ENCODE assay signal across 10 mouse cellular contexts in the genomic region with DNA sequence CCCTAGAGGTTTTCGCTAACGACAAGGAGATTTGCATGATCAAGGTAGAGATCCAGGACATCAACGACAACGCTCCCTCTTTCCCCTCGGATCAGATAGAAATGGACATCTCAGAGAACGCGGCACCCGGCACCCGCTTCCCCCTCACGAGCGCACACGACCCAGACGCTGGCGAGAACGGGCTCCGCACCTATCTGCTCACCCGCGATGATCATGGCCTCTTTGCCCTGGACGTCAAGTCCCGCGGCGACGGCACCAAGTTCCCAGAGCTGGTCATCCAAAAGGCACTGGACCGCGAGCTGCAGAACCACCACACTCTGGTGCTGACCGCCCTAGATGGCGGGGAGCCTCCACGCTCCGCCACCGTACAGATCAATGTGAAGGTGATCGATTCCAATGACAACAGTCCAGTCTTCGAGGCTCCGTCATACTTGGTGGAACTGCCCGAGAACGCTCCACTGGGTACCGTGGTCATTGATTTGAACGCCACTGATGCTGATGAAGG. TPM values are rescaled to one million over a fixed set of nuclear protein-coding genes. Genes with fewer than 3 reads are reported as not detected.
DNase-seq lines count a peak whose midpoint lies in the region; ATAC-seq and TF ChIP-seq lines count a peak whose summit lies in the region.
"Had no signal": no experiment of that assay in that cellular context is flagged by ENCODE, and none has a peak within 500 bp of the region (broad histone marks: within the 10 kb centered on the region; RNA-seq: fewer than 3 reads in every experiment).

No protein-coding gene starts in this region.

- H3K9ac ChIP-seq in heart, adult 2 months (ENCODE audit: low read depth, low read length), result peak overlapping the region; percentile 55
- H3K9ac ChIP-seq in forebrain, embryonic 14.5 days (ENCODE audit: low read length), result peak overlapping the region; percentile 53
- H3K9ac ChIP-seq in kidney, postnatal 0 days (ENCODE audit: low read depth, low read length), result 0 out of 2 replicates have a peak overlapping the region, but pooled peaks have one; percentile 49
- H3K9ac ChIP-seq in midbrain, embryonic 16.5 days (ENCODE audit: low read depth, low read length), result peak overlapping the region; percentile 85

- H3K27ac ChIP-seq in heart, adult 2 months, result peak overlapping the region; percentile 73; the same call in 1 of the 2 replicates
- H3K27ac ChIP-seq in forebrain, embryonic 14.5 days (ENCODE audit: low read depth, low read length), result 0 out of 2 replicates have a peak overlapping the region, but pooled peaks have one; percentile 65
- H3K27ac ChIP-seq in kidney, postnatal 0 days, result no peak overlapping the region
- peak overlapping the region; percentile 88 for H3K27ac ChIP-seq in midbrain, embryonic 16.5 days (ENCODE audit: low read length)

- H3K4me2 ChIP-seq in forebrain, embryonic 14.5 days (ENCODE audit: low read length), result peak overlapping the region; percentile 95
- peak overlapping the region; percentile 80 for H3K4me2 ChIP-seq in kidney, postnatal 0 days (ENCODE audit: low read length)
- peak overlapping the region; percentile 82 for H3K4me2 ChIP-seq in midbrain, embryonic 16.5 days (ENCODE audit: low read length)

- no peak for DNase-seq in heart, adult 2 months
- DNase-seq in heart, adult 9 months (ENCODE audit: low spot score in 2 of 2), result no peak
- DNase-seq in ES-CJ7 (ENCODE audit: low read depth, low spot score), result peak; percentile 19
- no peak for DNase-seq in forebrain, embryonic 14.5 days (ENCODE audit: low spot score)
- no peak for DNase-seq in kidney, postnatal 0 days (ENCODE audit: low spot score)
- DNase-seq in thymus, postnatal 4 days, result no peak
- DNase-seq in adipocyte (ENCODE audit: low spot score), result no peak

- peaks cover 13% of the 10 kb centered on the region; the same call in 1 of the 2 replicates for H3K27me3 ChIP-seq in heart, adult 2 months (ENCODE audit: control insufficient read depth, insufficient read depth, low read length)
- peaks cover 3% of the 10 kb centered on the region; the same call in 1 of the 2 replicates for H3K27me3 ChIP-seq in forebrain, embryonic 14.5 days (replicated peaks; ENCODE audit: control insufficient read depth, insufficient read depth, low read length)
- peaks cover 35% of the 10 kb centered on the region for H3K27me3 ChIP-seq in kidney, postnatal 0 days (ENCODE audit: insufficient read depth, low read length)
- no peaks in the 10 kb centered on the region for H3K27me3 ChIP-seq in midbrain, embryonic 16.5 days (ENCODE audit: control insufficient read depth, insufficient read depth, low read depth, low read length)

- intact Hi-C loops in heart, adult 2 months (cut with DNase I), result loop anchor here (10.0 kb wide), 2 partner anchors 78 to 1878 kb away; no protein-coding TSS in a partner anchor

- no peaks in the 10 kb centered on the region for H3K9me3 ChIP-seq in forebrain, embryonic 14.5 days (replicated peaks; ENCODE audit: control insufficient read depth, low read length)
- H3K9me3 ChIP-seq in kidney, postnatal 0 days (replicated peaks; ENCODE audit: low read length), result no peaks in the 10 kb centered on the region
- no peaks in the 10 kb centered on the region for H3K9me3 ChIP-seq in midbrain, embryonic 16.5 days (replicated peaks; ENCODE audit: control insufficient read depth, low read length, poor library complexity, severe bottlenecking)

- TF ChIP-seq CTCF in heart, adult 2 months (IDR thresholded peaks at IDR 0.05), result no peak
- TF ChIP-seq CTCF in kidney, postnatal 0 days (IDR thresholded peaks at IDR 0.05; ENCODE audit: low read depth), result no peak

- no peaks in the 10 kb centered on the region for H3K4me1 ChIP-seq in heart, adult 2 months (ENCODE audit: control insufficient read depth, insufficient read depth, low read length)
- H3K4me1 ChIP-seq in forebrain, embryonic 14.5 days (ENCODE audit: control insufficient read depth, insufficient read depth, low read length), result peaks cover 16% of the 10 kb centered on the region
- peaks cover 5% of the 10 kb centered on the region for H3K4me1 ChIP-seq in kidney, postnatal 0 days (replicated peaks; ENCODE audit: insufficient read depth, low read length)
- H3K4me1 ChIP-seq in midbrain, embryonic 16.5 days (ENCODE audit: control insufficient read depth, insufficient read depth, low read length), result no peaks in the 10 kb centered on the region

- no peaks in the 10 kb centered on the region for H3K36me3 ChIP-seq in heart, adult 2 months (ENCODE audit: control insufficient read depth, insufficient read depth, low read length)
- no peaks in the 10 kb centered on the region for H3K36me3 ChIP-seq in forebrain, embryonic 14.5 days (ENCODE audit: control insufficient read depth, insufficient read depth, low read length)
- H3K36me3 ChIP-seq in kidney, postnatal 0 days (ENCODE audit: insufficient read depth, low read length), result no peaks in the 10 kb centered on the region
- no peaks in the 10 kb centered on the region for H3K36me3 ChIP-seq in midbrain, embryonic 16.5 days (ENCODE audit: control insufficient read depth, insufficient read depth, low read length)

- no peak for TF ChIP-seq EP300 in heart, adult 2 months (IDR thresholded peaks at IDR 0.05; ENCODE audit: insufficient read depth, low read depth, low read length)

- peak overlapping the region; percentile 63 for H3K4me3 ChIP-seq in heart, adult 2 months
- peak overlapping the region; percentile 60 for H3K4me3 ChIP-seq in forebrain, embryonic 14.5 days (ENCODE audit: low read depth, low read length)
- H3K4me3 ChIP-seq in kidney, postnatal 0 days (replicated peaks; ENCODE audit: low read depth, low read length), result peak overlapping the region; percentile 52
- peak overlapping the region; percentile 85 for H3K4me3 ChIP-seq in midbrain, embryonic 16.5 days (ENCODE audit: low read depth, low read length)
- H3K4me3 ChIP-seq: erythroblast, embryonic 14.5 days had no signal

- no peaks in the 10 kb centered on the region for H3K79me2 ChIP-seq in heart, adult 2 months (replicated peaks; ENCODE audit: control insufficient read depth, insufficient read depth, low read length)

- TF ChIP-seq POLR2A in heart, adult 2 months (IDR thresholded peaks at IDR 0.05; ENCODE audit: insufficient read depth, low read depth, low read length), result no peak

- ATAC-seq in forebrain, embryonic 14.5 days, result no peak
- no peak for ATAC-seq in kidney, postnatal 0 days (replicated peaks; ENCODE audit: low FRiP score, low read depth)
- ATAC-seq in midbrain, embryonic 16.5 days, result no peak

- WGBS in heart, adult 2 months, result 6% methylated on average over 37 of the region's 37 CpGs
- 5% methylated on average over 37 of the region's 37 CpGs for WGBS in forebrain, embryonic 14.5 days
- WGBS in kidney, postnatal 0 days, result 5% methylated on average over 37 of the region's 37 CpGs
- 5% methylated on average over 37 of the region's 37 CpGs for WGBS in midbrain, embryonic 16.5 days

RNA-seq across cellular contexts. Expression of gene Pcdh17, which starts 3.1 kb away (rescaled TPM):
- 1 to 10 TPM; 1.7 to 2.4 TPM for total RNA-seq in heart, adult 2 months (2021)
- polyA plus RNA-seq in heart, adult 2 months (2012; rRNA removed), result 1.2 and 2.0 TPM in 2 replicates
- 8.9 and 12.1 TPM in 2 replicates for polyA plus RNA-seq in forebrain, embryonic 14.5 days (2014; fragmentation: Nextera tagmentation; extraction: Ambion mirVana)
- polyA plus RNA-seq in kidney, postnatal 0 days (2015; fragmentation: Nextera tagmentation; extraction: Ambion mirVana), result 6.7 and 6.8 TPM in 2 replicates
- polyA plus RNA-seq in midbrain, embryonic 16.5 days (2015; fragmentation: Nextera tagmentation; extraction: Ambion mirVana), result 40.8 and 42.6 TPM in 2 replicates
- total RNA-seq: MEL had no signal
- polyA plus RNA-seq: erythroblast, embryonic 14.5 days had no signal
